ENCODE assay signal across 23 mouse cellular contexts in the genomic region with DNA sequence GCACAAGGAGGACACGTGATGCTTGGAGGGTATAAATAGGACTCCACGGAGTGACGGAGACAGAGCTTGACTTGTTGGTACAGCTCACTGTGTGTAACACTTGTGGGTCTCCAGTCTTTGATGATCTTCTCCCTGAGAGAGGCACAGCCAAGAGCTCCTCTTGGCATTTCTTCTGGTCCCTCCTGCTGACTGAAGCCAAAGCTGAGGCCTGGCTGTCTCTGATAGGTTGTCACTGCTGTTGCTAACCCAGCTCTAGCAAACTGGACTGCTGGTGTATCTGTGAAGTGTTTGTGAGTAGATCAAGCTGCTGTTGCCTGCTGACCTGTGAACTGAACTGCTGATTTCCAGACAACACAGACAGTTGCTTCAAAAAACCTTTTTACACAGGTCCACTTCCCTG. TPM values are rescaled to one million over a fixed set of nuclear protein-coding genes. Genes with fewer than 3 reads are reported as not detected.
A peak's percentile ranks its signal among the peaks of the same experiment; 100 is the strongest.
DNase-seq lines count a peak whose midpoint lies in the region; ATAC-seq lines count a peak whose summit lies in the region.
"Had no signal": no experiment of that assay in that cellular context is flagged by ENCODE, and none has a peak within 500 bp of the region (broad histone marks: within the 10 kb centered on the region; RNA-seq: fewer than 3 reads in every experiment).

No protein-coding gene starts in this region.

- WGBS in lung, embryonic 15.5 days: 93% methylated on average over 3 of the region's 3 CpGs
- 98% methylated on average over 3 of the region's 3 CpGs for WGBS in intestine, embryonic 15.5 days
- 95% methylated on average over 3 of the region's 3 CpGs for WGBS in forebrain, embryonic 16.5 days
- whole genome bisulfite sequencing in hindbrain, embryonic 12.5 days: 95% methylated on average over 3 of the region's 3 CpGs

- H3K4me1 ChIP-seq in lung, embryonic 15.5 days: no peaks in the 10 kb centered on the region
- no peaks in the 10 kb centered on the region for H3K4me1 ChIP-seq in intestine, embryonic 15.5 days (replicated peaks)
- H3K4me1 ChIP-seq in forebrain, embryonic 16.5 days (replicated peaks; ENCODE audit: control insufficient read depth, insufficient read depth, low read length): no peaks in the 10 kb centered on the region
- no peaks in the 10 kb centered on the region for H3K4me1 ChIP-seq in hindbrain, embryonic 12.5 days
- H3K4me1 ChIP-seq: embryonic facial prominence, embryonic 12.5 days; embryonic facial prominence, embryonic 15.5 days; forebrain, embryonic 12.5 days; forebrain, embryonic 15.5 days had no signal

- H3K4me2 ChIP-seq in lung, embryonic 15.5 days: no peak overlapping the region
- H3K4me2 ChIP-seq in intestine, embryonic 15.5 days (replicated peaks): no peak overlapping the region
- no peak overlapping the region for H3K4me2 ChIP-seq in forebrain, embryonic 16.5 days (ENCODE audit: low read length)
- H3K4me2 ChIP-seq in hindbrain, embryonic 12.5 days (replicated peaks): no peak overlapping the region
- H3K4me2 ChIP-seq: embryonic facial prominence, embryonic 12.5 days; embryonic facial prominence, embryonic 15.5 days; forebrain, embryonic 12.5 days; forebrain, embryonic 15.5 days; heart, embryonic 11.5 days; hindbrain, embryonic 13.5 days had no signal

- no peaks in the 10 kb centered on the region for H3K27me3 ChIP-seq in lung, embryonic 15.5 days
- no peaks in the 10 kb centered on the region for H3K27me3 ChIP-seq in intestine, embryonic 15.5 days (replicated peaks)
- H3K27me3 ChIP-seq in forebrain, embryonic 16.5 days (replicated peaks; ENCODE audit: control insufficient read depth, insufficient read depth, low read length): no peaks in the 10 kb centered on the region
- H3K27me3 ChIP-seq in hindbrain, embryonic 12.5 days: no peaks in the 10 kb centered on the region
- H3K27me3 ChIP-seq: embryonic facial prominence, embryonic 12.5 days; embryonic facial prominence, embryonic 15.5 days; forebrain, embryonic 12.5 days; forebrain, embryonic 15.5 days; hindbrain, embryonic 13.5 days had no signal

- DNase-seq in lung, adult 18-20 months: peak; percentile 36 to 60
- peak; percentile 74 for DNase-seq in lung, postnatal 10 days
- DNase-seq in lung, postnatal 36 days: peak; percentile 74
- no peak for DNase-seq in left cerebral cortex, adult 11 months (ENCODE audit: low spot score)
- DNase-seq: adrenal gland, postnatal 10 days; adrenal gland, postnatal 36 days; cerebellum, adult 18-20 months; cerebellum, adult 9-10 months; cerebellum, postnatal 14 days; gastrocnemius, postnatal 10 days; gastrocnemius, postnatal 36 days had no signal

- H3K9ac ChIP-seq in lung, embryonic 15.5 days: no peak overlapping the region
- no peak overlapping the region for H3K9ac ChIP-seq in intestine, embryonic 15.5 days
- no peak overlapping the region for H3K9ac ChIP-seq in forebrain, embryonic 16.5 days (replicated peaks; ENCODE audit: low read depth, low read length)
- H3K9ac ChIP-seq in hindbrain, embryonic 12.5 days: no peak overlapping the region
- H3K9ac ChIP-seq: embryonic facial prominence, embryonic 12.5 days; embryonic facial prominence, embryonic 15.5 days; forebrain, embryonic 12.5 days; forebrain, embryonic 15.5 days; hindbrain, embryonic 13.5 days had no signal

- H3K4me3 ChIP-seq in lung, embryonic 15.5 days: no peak overlapping the region
- H3K4me3 ChIP-seq in intestine, embryonic 15.5 days (replicated peaks): no peak overlapping the region
- H3K4me3 ChIP-seq in forebrain, embryonic 16.5 days (replicated peaks; ENCODE audit: low read length): no peak overlapping the region
- H3K4me3 ChIP-seq in hindbrain, embryonic 12.5 days: no peak overlapping the region
- H3K4me3 ChIP-seq: embryonic facial prominence, embryonic 12.5 days; embryonic facial prominence, embryonic 15.5 days; erythroblast, embryonic 14.5 days; forebrain, embryonic 12.5 days; forebrain, embryonic 15.5 days; hindbrain, embryonic 13.5 days had no signal

- ATAC-seq in lung, embryonic 15.5 days (ENCODE audit: borderline replicate concordance, extremely low read depth, low FRiP score, low TSS enrichment): peak; percentile 88
- no peak for ATAC-seq in intestine, embryonic 15.5 days
- ATAC-seq in forebrain, embryonic 16.5 days: no peak
- ATAC-seq in hindbrain, embryonic 12.5 days (ENCODE audit: low FRiP score): no peak
- ATAC-seq: forebrain, embryonic 15.5 days; hindbrain, embryonic 16.5 days had no signal

- no peaks in the 10 kb centered on the region for H3K9me3 ChIP-seq in lung, embryonic 15.5 days
- H3K9me3 ChIP-seq in intestine, embryonic 15.5 days: no peaks in the 10 kb centered on the region
- no peaks in the 10 kb centered on the region for H3K9me3 ChIP-seq in forebrain, embryonic 16.5 days (ENCODE audit: control insufficient read depth, low read length)
- no peaks in the 10 kb centered on the region for H3K9me3 ChIP-seq in hindbrain, embryonic 12.5 days (replicated peaks)
- H3K9me3 ChIP-seq: embryonic facial prominence, embryonic 12.5 days; embryonic facial prominence, embryonic 15.5 days; forebrain, embryonic 12.5 days; forebrain, embryonic 15.5 days; hindbrain, embryonic 13.5 days had no signal

- peak overlapping the region; percentile 41; the same call in 1 of the 2 replicates for H3K27ac ChIP-seq in lung, embryonic 15.5 days
- no peak overlapping the region for H3K27ac ChIP-seq in intestine, embryonic 15.5 days
- H3K27ac ChIP-seq in forebrain, embryonic 16.5 days (ENCODE audit: low read length): no peak overlapping the region
- H3K27ac ChIP-seq in hindbrain, embryonic 12.5 days: no peak overlapping the region
- H3K27ac ChIP-seq: embryonic facial prominence, embryonic 12.5 days; embryonic facial prominence, embryonic 15.5 days; forebrain, embryonic 12.5 days; forebrain, embryonic 15.5 days; hindbrain, embryonic 13.5 days had no signal

- H3K36me3 ChIP-seq in lung, embryonic 15.5 days: peaks cover 36% of the 10 kb centered on the region
- peaks cover 3% of the 10 kb centered on the region; the same call in 1 of the 2 replicates for H3K36me3 ChIP-seq in intestine, embryonic 15.5 days
- peaks cover 8% of the 10 kb centered on the region for H3K36me3 ChIP-seq in forebrain, embryonic 16.5 days (ENCODE audit: control insufficient read depth, insufficient read depth)
- peaks cover 44% of the 10 kb centered on the region for H3K36me3 ChIP-seq in hindbrain, embryonic 12.5 days

RNA-seq across cellular contexts. Expression of gene Thap4, which starts 15.2 kb away (rescaled TPM):
- polyA plus RNA-seq in lung, embryonic 15.5 days (2015; fragmentation: Nextera tagmentation; extraction: Ambion mirVana): 46.6 and 50.9 TPM in 2 replicates
- polyA plus RNA-seq in intestine, embryonic 15.5 days (2015; fragmentation: Nextera tagmentation; extraction: Ambion mirVana): 70.0 and 70.9 TPM in 2 replicates
- 47.5 and 50.2 TPM in 2 replicates for polyA plus RNA-seq in forebrain, embryonic 16.5 days (2015; fragmentation: Nextera tagmentation; extraction: Ambion mirVana)
- 39.5 and 39.9 TPM in 2 replicates for polyA plus RNA-seq in hindbrain, embryonic 12.5 days (2016; fragmentation: Nextera tagmentation; extraction: Ambion mirVana)

RNA-seq across cellular contexts. Expression of gene Atg4b, which starts 18.6 kb away (rescaled TPM):
- polyA plus RNA-seq in lung, embryonic 15.5 days (2015; fragmentation: Nextera tagmentation; extraction: Ambion mirVana): 75.2 and 76.8 TPM in 2 replicates
- 69.4 and 79.8 TPM in 2 replicates for polyA plus RNA-seq in intestine, embryonic 15.5 days (2015; fragmentation: Nextera tagmentation; extraction: Ambion mirVana)
- polyA plus RNA-seq in forebrain, embryonic 16.5 days (2015; fragmentation: Nextera tagmentation; extraction: Ambion mirVana): 104 and 108 TPM in 2 replicates
- polyA plus RNA-seq in hindbrain, embryonic 12.5 days (2016; fragmentation: Nextera tagmentation; extraction: Ambion mirVana): 106 and 110 TPM in 2 replicates

RNA-seq across cellular contexts. Expression of gene Dtymk, which starts 31.8 kb away (rescaled TPM):
- polyA plus RNA-seq in lung, embryonic 15.5 days (2015; fragmentation: Nextera tagmentation; extraction: Ambion mirVana): 258 and 260 TPM in 2 replicates
- 218 and 226 TPM in 2 replicates for polyA plus RNA-seq in intestine, embryonic 15.5 days (2015; fragmentation: Nextera tagmentation; extraction: Ambion mirVana)
- 180 and 189 TPM in 2 replicates for polyA plus RNA-seq in forebrain, embryonic 16.5 days (2015; fragmentation: Nextera tagmentation; extraction: Ambion mirVana)
- polyA plus RNA-seq in hindbrain, embryonic 12.5 days (2016; fragmentation: Nextera tagmentation; extraction: Ambion mirVana): 193 and 194 TPM in 2 replicates

RNA-seq across cellular contexts. Expression of gene Ing5, which starts 33.9 kb away (rescaled TPM):
- polyA plus RNA-seq in lung, embryonic 15.5 days (2015; fragmentation: Nextera tagmentation; extraction: Ambion mirVana): 20.6 and 22.3 TPM in 2 replicates
- polyA plus RNA-seq in intestine, embryonic 15.5 days (2015; fragmentation: Nextera tagmentation; extraction: Ambion mirVana): 16.8 and 17.6 TPM in 2 replicates
- polyA plus RNA-seq in forebrain, embryonic 16.5 days (2015; fragmentation: Nextera tagmentation; extraction: Ambion mirVana): 11.9 and 12.3 TPM in 2 replicates
- 15.0 and 15.8 TPM in 2 replicates for polyA plus RNA-seq in hindbrain, embryonic 12.5 days (2016; fragmentation: Nextera tagmentation; extraction: Ambion mirVana)

RNA-seq across cellular contexts. Expression of gene D2hgdh, which starts 54.8 kb away (rescaled TPM):
- 12.5 and 14.9 TPM in 2 replicates for polyA plus RNA-seq in lung, embryonic 15.5 days (2015; fragmentation: Nextera tagmentation; extraction: Ambion mirVana)
- 14.0 and 14.1 TPM in 2 replicates for polyA plus RNA-seq in intestine, embryonic 15.5 days (2015; fragmentation: Nextera tagmentation; extraction: Ambion mirVana)
- 17.2 and 19.5 TPM in 2 replicates for polyA plus RNA-seq in forebrain, embryonic 16.5 days (2015; fragmentation: Nextera tagmentation; extraction: Ambion mirVana)
- 16.8 and 17.0 TPM in 2 replicates for polyA plus RNA-seq in hindbrain, embryonic 12.5 days (2016; fragmentation: Nextera tagmentation; extraction: Ambion mirVana)
